In genomic region chr16:17882196-17882595, GRCm38 (mm10) we compare ENCODE assay signal across 24 mouse cellular contexts. TPM values are rescaled to one million over a fixed set of nuclear protein-coding genes. Genes with fewer than 3 reads are reported as not detected.
DNase-seq lines count a peak whose midpoint lies in the region; ATAC-seq lines count a peak whose summit lies in the region.
"Had no signal": no experiment of that assay in that cellular context is flagged by ENCODE, and none has a peak within 500 bp of the region (broad histone marks: within the 10 kb centered on the region; RNA-seq: fewer than 3 reads in every experiment).

No protein-coding gene starts in this region.

- 0 out of 2 replicates have a peak, but pooled peaks cover 3% of the 10 kb centered on the region for H3K36me3 ChIP-seq in lung, embryonic 16.5 days (ENCODE audit: control insufficient read depth, insufficient read depth, low read length)
- H3K36me3 ChIP-seq: forebrain, embryonic 15.5 days had no signal

- no peak overlapping the region for H3K27ac ChIP-seq in lung, embryonic 16.5 days (ENCODE audit: low read length)
- H3K27ac ChIP-seq: forebrain, embryonic 15.5 days; heart, embryonic 13.5 days; hindbrain, embryonic 12.5 days; hindbrain, postnatal 0 days had no signal

- no peak overlapping the region for H3K4me3 ChIP-seq in lung, embryonic 16.5 days (ENCODE audit: low read length)
- H3K4me3 ChIP-seq: forebrain, embryonic 15.5 days; heart, embryonic 13.5 days; hindbrain, embryonic 12.5 days had no signal

- intact Hi-C loops in heart, postnatal 36 days (cut with DNase I) = no loop called here

- no peak overlapping the region for H3K9ac ChIP-seq in lung, embryonic 16.5 days (ENCODE audit: low read length)
- H3K9ac ChIP-seq: forebrain, embryonic 15.5 days; heart, embryonic 13.5 days; hindbrain, embryonic 12.5 days had no signal

- DNase-seq in heart, adult 11 months = peak; percentile 70
- no peak for DNase-seq in heart, postnatal 36 days
- DNase-seq in lung, postnatal 4 days = no peak
- DNase-seq in urinary bladder, postnatal 14 days (ENCODE audit: low spot score) = peak; percentile 28
- DNase-seq in urinary bladder, adult 18-20 months (ENCODE audit: low spot score in 2 of 2) = no peak
- DNase-seq in lung, postnatal 36 days = peak; percentile 50
- no peak for DNase-seq in thymus, adult 18-20 months
- DNase-seq: adrenal gland, postnatal 14 days; cerebellum, adult 11-12 months; cerebellum, adult 9-11 months; cerebellum, postnatal 36 days; gastrocnemius, postnatal 10 days; heart, postnatal 4 days had no signal

- no peak overlapping the region for H3K4me2 ChIP-seq in lung, embryonic 16.5 days (ENCODE audit: low read depth, low read length)
- H3K4me2 ChIP-seq: forebrain, embryonic 15.5 days; heart, embryonic 13.5 days; hindbrain, embryonic 12.5 days had no signal

- H3K4me1 ChIP-seq in lung, embryonic 16.5 days (replicated peaks; ENCODE audit: control insufficient read depth, insufficient read depth, low read length) = peaks cover 4% of the 10 kb centered on the region; the same call in 1 of the 2 replicates
- H3K4me1 ChIP-seq: forebrain, embryonic 15.5 days had no signal

- ATAC-seq in lung, embryonic 16.5 days (ENCODE audit: low read depth) = peak; percentile 49; the same call in 1 of the 2 replicates
- ATAC-seq: activated CD4-positive, CD25-positive, alpha-beta regulatory T cell, adult 4 months; forebrain, embryonic 15.5 days; hindbrain, postnatal 0 days; Patski had no signal

- no peaks in the 10 kb centered on the region for H3K27me3 ChIP-seq in lung, embryonic 16.5 days (ENCODE audit: control insufficient read depth, insufficient read depth, low read depth, low read length)
- H3K27me3 ChIP-seq: CH12.LX; forebrain, embryonic 15.5 days; heart, embryonic 13.5 days; hindbrain, embryonic 12.5 days; Patski had no signal

- H3K9me3 ChIP-seq in lung, embryonic 16.5 days (ENCODE audit: control insufficient read depth, low read length) = no peaks in the 10 kb centered on the region
- H3K9me3 ChIP-seq: forebrain, embryonic 15.5 days; heart, embryonic 13.5 days; hindbrain, embryonic 12.5 days had no signal

RNA-seq across cellular contexts. Expression of gene Gm20518, which starts 9.3 kb away (rescaled TPM):
- under 1 TPM; 0.16 to 0.17 TPM for total RNA-seq in heart, postnatal 36 days (2021)
- 0.29 and 0.33 TPM in 2 replicates for polyA plus RNA-seq in lung, embryonic 16.5 days (2015; fragmentation: Nextera tagmentation; extraction: Ambion mirVana)
- total RNA-seq: heart, postnatal 4 days had no signal

RNA-seq across cellular contexts. Expression of gene Tssk1, which starts 11.8 kb away (rescaled TPM):
- under 1 TPM; 0.11 to 0.14 TPM for total RNA-seq in heart, postnatal 36 days (2021)
- 0.08 TPM in 1 of 2 replicates, not detected in the other for polyA plus RNA-seq in lung, embryonic 16.5 days (2015; fragmentation: Nextera tagmentation; extraction: Ambion mirVana)
- total RNA-seq: adrenal gland, adult 18-20 months; CH12.LX; hindbrain, postnatal 0 days had no signal
- polyA plus RNA-seq: activated CD4-positive, CD25-positive, alpha-beta regulatory T cell, adult 4 months; forebrain, embryonic 11.5 days had no signal

RNA-seq across cellular contexts. Expression of gene Dgcr2, which starts 16.2 kb away (rescaled TPM):
- 10 to 100 TPM; 47.3 to 48.6 TPM for total RNA-seq in heart, postnatal 36 days (2021)
- 87.9 and 89.2 TPM in 2 replicates for polyA plus RNA-seq in lung, embryonic 16.5 days (2015; fragmentation: Nextera tagmentation; extraction: Ambion mirVana)

RNA-seq across cellular contexts. Expression of gene Tssk2, which starts 16.2 kb away (rescaled TPM):
- not detected for total RNA-seq in heart, postnatal 36 days (2021)
- not detected in 2 replicates for polyA plus RNA-seq in lung, embryonic 16.5 days (2015; fragmentation: Nextera tagmentation; extraction: Ambion mirVana)
- total RNA-seq: adrenal gland, adult 18-20 months; adrenal gland, postnatal 14 days; CH12.LX; gastrocnemius, postnatal 10 days; heart, postnatal 4 days; hindbrain, postnatal 0 days had no signal
- polyA plus RNA-seq: activated CD4-positive, CD25-positive, alpha-beta regulatory T cell, adult 4 months; forebrain, embryonic 11.5 days; forebrain, embryonic 15.5 days; heart, embryonic 13.5 days; heart, postnatal 0 days; hindbrain, postnatal 0 days had no signal

RNA-seq across cellular contexts. Expression of gene Ess2, which starts 29.0 kb away (rescaled TPM):
- 10 to 100 TPM in 1 of 2 experiments, 1 to 10 TPM in 1; 8.7 to 10.6 TPM for total RNA-seq in heart, postnatal 36 days (2021)
- polyA plus RNA-seq in lung, embryonic 16.5 days (2015; fragmentation: Nextera tagmentation; extraction: Ambion mirVana) = 39.9 and 42.0 TPM in 2 replicates

Comparison
In these comparisons a context has a peak if more than half of its experiments do, and no peak if none do; other contexts are left out.
1. DNase-seq: peak in heart, adult 11 months (single experiment), urinary bladder, postnatal 14 days (single experiment) and lung, postnatal 36 days (single experiment); none in heart, postnatal 36 days (0 of 2), lung, postnatal 4 days (0 of 2), urinary bladder, adult 18-20 months (0 of 2) and thymus, adult 18-20 months (0 of 2).